Mouse (Mus musculus) thymus, adult 2 months (tissue): ENCODE measurements around the gene Cd69.

Source experiments
- CTCF ChIP-seq: fragments of 200-500 bp; IDR thresholded peaks from 2 replicates; pipeline ENCODE4 v1.5.1; 2012; ENCODE audit warnings: mild to moderate bottlenecking, control low read depth, low read length, moderate library complexity, borderline replicate concordance; ENCODE audit not compliant: control insufficient read depth, poor library complexity, insufficient read depth; ENCODE audit errors: extremely low read depth
- POLR2A ChIP-seq: fragments of 200-500 bp; IDR thresholded peaks from 2 replicates; pipeline ENCODE4 v1.6.1; 2012; ENCODE audit warnings: mild to moderate bottlenecking, low read length, control low read depth, moderate library complexity; ENCODE audit not compliant: control insufficient read depth, poor library complexity, insufficient read depth; ENCODE audit errors: extremely low read depth

DNA sequence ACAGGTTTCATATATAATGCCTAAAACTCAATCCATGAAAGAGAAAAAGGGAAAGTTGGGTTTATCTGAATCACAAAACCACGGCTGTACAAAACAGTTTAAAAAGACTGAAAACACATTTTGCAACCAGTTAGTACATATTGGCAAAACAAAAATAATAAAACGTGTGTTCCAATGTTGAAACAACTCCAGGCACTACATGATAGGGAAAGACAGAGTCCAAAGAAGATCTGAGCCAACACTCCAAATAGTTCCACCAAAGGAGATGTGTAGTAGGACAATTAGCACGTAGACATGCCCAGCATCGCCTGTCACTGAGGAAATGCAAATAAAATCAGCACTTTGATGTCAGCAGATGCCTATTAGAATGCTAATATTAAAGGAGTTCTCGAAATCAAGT is 33.8 kb downstream of the Cd69 start:
- TF ChIP-seq CTCF (no peak), POLR2A (no peak)
